Mouse (Mus musculus): ENCODE measurements around the gene Dnah12. TPM values are rescaled to one million over a fixed set of nuclear protein-coding genes. Genes with fewer than 3 reads are reported as not detected.
"Not testable (repeated sequence)": the region's sequence is repeated elsewhere in the genome, so short reads cannot be mapped to it uniquely, and the experiment has no call there.

Gene Dnah12
- polyA plus RNA-seq, 1 experiment from 2014 or later, result 0.03 TPM

DNA sequence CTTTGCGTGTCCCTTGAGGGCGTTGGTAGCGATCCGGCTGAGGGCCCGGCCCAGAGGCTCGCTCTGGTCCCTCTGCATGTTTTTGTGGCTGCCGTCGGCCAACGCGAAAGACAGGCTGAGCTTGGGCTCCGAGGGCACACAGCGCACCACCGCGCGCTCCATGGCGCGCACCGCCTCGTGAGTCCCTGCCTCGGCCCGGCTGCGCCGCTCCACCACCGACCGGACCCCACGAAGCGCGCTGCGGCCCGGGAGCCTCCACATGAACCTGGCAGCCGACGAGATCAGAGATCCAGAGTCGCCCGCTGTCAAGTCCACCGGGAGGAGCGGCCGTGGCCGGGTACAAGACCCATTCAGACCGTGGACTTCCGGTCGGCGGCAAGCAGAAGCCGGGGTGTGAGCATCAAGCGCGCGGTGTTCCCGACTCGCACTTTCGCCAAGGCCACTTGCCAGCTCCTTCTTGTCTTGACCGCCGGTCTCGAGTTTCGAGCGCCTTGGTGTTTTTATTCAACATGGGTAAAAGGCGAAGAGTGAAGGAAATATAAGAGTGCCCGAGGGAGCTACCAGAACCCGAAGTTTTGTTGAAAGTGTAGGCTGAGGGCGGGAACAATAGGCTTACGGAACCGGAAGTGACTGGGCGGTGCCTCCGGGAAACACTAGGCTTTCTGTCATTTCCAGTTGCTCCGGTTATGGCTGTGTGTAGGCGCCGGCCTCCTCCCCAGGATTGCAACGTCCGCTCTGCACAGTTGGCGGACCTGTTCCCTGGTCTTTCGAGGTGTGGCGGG is 23.6 kb upstream of the Dnah12 start, which contains the start of gene Pde12:
TSS of gene Pde12 (minus strand) at position 592 of the 782 bp plus-strand sequence.
- Histone ChIP-seq H3K4me3 (peak within 1 kb of the TSS; percentile 97), H3K9me3 (no peaks in the 10 kb centered on the region), H3K36me3 (peaks cover 15% of the 10 kb centered on the region), H3K4me1 (peaks cover 23% of the 10 kb centered on the region), H3K4me2 (peak within 1 kb of the TSS; percentile 98), H3K27me3 (no peaks in the 10 kb centered on the region), H3K9ac (peak within 1 kb of the TSS; percentile 91), H3K27ac (peak within 1 kb of the TSS; percentile 88)
- WGBS, result under 1% methylated on average over 70 of the region's 70 CpGs
- ATAC-seq (ENCODE audit: insufficient number of reproducible peaks, insufficient read depth, low FRiP score, low TSS enrichment, low read depth), result peak; percentile 79

- Histone ChIP-seq H3K36me3 (peaks cover 2% of the 10 kb centered on the region; the same call in 1 of the 2 replicates), H3K9me3 (no peaks in the 10 kb centered on the region), H3K9ac (no peak overlapping the region), H3K27ac (no peak overlapping the region), H3K4me2 (no peak overlapping the region), H3K4me3 (no peak overlapping the region), H3K4me1 (peaks cover 23% of the 10 kb centered on the region), H3K27me3 (peaks cover 3% of the 10 kb centered on the region; the same call in 1 of the 2 replicates)
- ATAC-seq (ENCODE audit: insufficient number of reproducible peaks, insufficient read depth, low FRiP score, low TSS enrichment, low read depth), result no peak
Measured at GRCm38 (mm10) chr14:26670964-26671363, 22.1 kb upstream of the Dnah12 start.

GRCm38 (mm10) chr14:26671870-26672615 is 21.0 kb upstream of the Dnah12 start:
- WGBS, result 62% methylated on average over 17 of the region's 17 CpGs
- not testable (repeated sequence) for H3K4me2 ChIP-seq; H3K27me3 ChIP-seq; H3K4me3 ChIP-seq; H3K9me3 ChIP-seq; ATAC-seq (ENCODE audit: insufficient number of reproducible peaks, insufficient read depth, low FRiP score, low TSS enrichment, low read depth); H3K36me3 ChIP-seq; H3K27ac ChIP-seq; H3K9ac ChIP-seq
- H3K4me1 ChIP-seq, result peaks cover 16% of the 10 kb centered on the region

GRCm38 (mm10) chr14:26674476-26675169 is 18.5 kb upstream of the Dnah12 start:
- not testable (repeated sequence) for H3K27ac ChIP-seq; H3K4me2 ChIP-seq; H3K36me3 ChIP-seq; ATAC-seq (ENCODE audit: insufficient number of reproducible peaks, insufficient read depth, low FRiP score, low TSS enrichment, low read depth); H3K9me3 ChIP-seq; H3K4me3 ChIP-seq; H3K27me3 ChIP-seq; H3K9ac ChIP-seq; H3K4me1 ChIP-seq
- WGBS, result 67% methylated on average over 2 of the region's 2 CpGs

DNA sequence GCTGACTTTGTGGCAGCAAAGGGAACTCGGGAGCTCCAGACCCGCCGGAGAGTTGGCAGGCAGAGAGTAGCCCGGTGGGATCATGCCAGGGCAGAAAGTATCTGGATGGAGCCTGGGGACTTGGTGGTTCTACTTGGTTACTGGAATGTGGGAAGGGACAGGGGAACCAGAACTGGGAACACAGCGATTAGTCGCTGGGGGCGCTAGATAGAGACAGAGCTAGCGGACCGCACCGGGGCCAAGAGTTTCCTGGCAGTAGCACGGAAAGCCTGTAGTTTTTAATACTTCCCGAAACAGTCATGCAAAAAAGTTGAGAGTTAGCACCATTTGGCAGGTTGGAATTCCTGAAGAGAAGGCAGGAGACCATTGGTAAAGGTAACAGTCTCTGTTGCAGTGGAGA is 17.7 kb upstream of the Dnah12 start:
- WGBS, result 21% methylated on average over 12 of the region's 12 CpGs
- no peak overlapping the region for H3K27ac ChIP-seq
- ATAC-seq (ENCODE audit: insufficient number of reproducible peaks, insufficient read depth, low FRiP score, low TSS enrichment, low read depth), result no peak
- peaks cover 4% of the 10 kb centered on the region for H3K4me1 ChIP-seq
- no peaks in the 10 kb centered on the region for H3K9me3 ChIP-seq
- H3K36me3 ChIP-seq, result no peaks in the 10 kb centered on the region
- no peak overlapping the region for H3K4me2 ChIP-seq
- no peak overlapping the region for H3K4me3 ChIP-seq
- peaks cover 4% of the 10 kb centered on the region; the same call in 1 of the 2 replicates for H3K27me3 ChIP-seq
- no peak overlapping the region for H3K9ac ChIP-seq

GRCm38 (mm10) chr14:26675791-26676190 is 17.3 kb upstream of the Dnah12 start:
- Histone ChIP-seq H3K4me1 (no peaks in the 10 kb centered on the region), H3K27ac (no peak overlapping the region), H3K9me3 (no peaks in the 10 kb centered on the region), H3K4me2 (no peak overlapping the region), H3K36me3 (no peaks in the 10 kb centered on the region), H3K4me3 (no peak overlapping the region), H3K9ac (no peak overlapping the region), H3K27me3 (peaks cover 4% of the 10 kb centered on the region; the same call in 1 of the 2 replicates)
- 78% methylated on average over 5 of the region's 5 CpGs for WGBS
- no peak for ATAC-seq (ENCODE audit: insufficient number of reproducible peaks, insufficient read depth, low FRiP score, low TSS enrichment, low read depth)

GRCm38 (mm10) chr14:26690727-26691126 is 2.3 kb upstream of the Dnah12 start:
- H3K27ac ChIP-seq, result no peak overlapping the region
- no peak overlapping the region for H3K9ac ChIP-seq
- H3K27me3 ChIP-seq, result no peaks in the 10 kb centered on the region
- H3K4me1 ChIP-seq, result no peaks in the 10 kb centered on the region
- H3K36me3 ChIP-seq, result no peaks in the 10 kb centered on the region
- no peak overlapping the region for H3K4me2 ChIP-seq
- no peak overlapping the region for H3K4me3 ChIP-seq
- 48% methylated on average over 2 of the region's 2 CpGs for WGBS
- no peak for ATAC-seq (ENCODE audit: insufficient number of reproducible peaks, insufficient read depth, low FRiP score, low TSS enrichment, low read depth)
- no peaks in the 10 kb centered on the region for H3K9me3 ChIP-seq

GRCm38 (mm10) chr14:26691363-26691762 is 1.7 kb upstream of the Dnah12 start:
- Histone ChIP-seq H3K4me3 (no peak overlapping the region), H3K36me3 (no peaks in the 10 kb centered on the region), H3K4me2 (no peak overlapping the region), H3K9ac (no peak overlapping the region), H3K9me3 (no peaks in the 10 kb centered on the region), H3K27ac (no peak overlapping the region), H3K4me1 (no peaks in the 10 kb centered on the region), H3K27me3 (no peaks in the 10 kb centered on the region)
- WGBS, result 59% methylated on average over 2 of the region's 2 CpGs
- no peak for ATAC-seq (ENCODE audit: insufficient number of reproducible peaks, insufficient read depth, low FRiP score, low TSS enrichment, low read depth)

DNA sequence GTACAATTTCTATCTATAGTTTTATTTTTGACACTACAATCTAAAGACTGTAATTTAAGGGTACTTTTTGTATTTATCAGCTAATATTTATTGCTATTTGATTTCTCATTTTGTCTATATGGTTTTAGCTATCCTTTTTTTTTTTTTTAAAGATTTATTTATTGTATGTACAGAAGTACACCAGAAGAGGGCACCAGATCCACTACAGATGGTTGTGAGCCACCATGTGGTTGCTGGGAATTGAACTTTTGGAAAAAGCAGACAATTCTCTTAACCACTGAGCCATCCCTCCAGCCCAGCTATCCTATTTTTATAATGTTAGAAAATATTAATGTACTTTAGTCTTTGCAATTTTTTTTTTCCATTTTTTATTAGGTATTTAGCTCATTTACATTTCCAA is 4.8 kb downstream of the Dnah12 start:
- ATAC-seq (ENCODE audit: insufficient number of reproducible peaks, insufficient read depth, low FRiP score, low TSS enrichment, low read depth), result no peak
- no peak overlapping the region for H3K4me3 ChIP-seq

DNA sequence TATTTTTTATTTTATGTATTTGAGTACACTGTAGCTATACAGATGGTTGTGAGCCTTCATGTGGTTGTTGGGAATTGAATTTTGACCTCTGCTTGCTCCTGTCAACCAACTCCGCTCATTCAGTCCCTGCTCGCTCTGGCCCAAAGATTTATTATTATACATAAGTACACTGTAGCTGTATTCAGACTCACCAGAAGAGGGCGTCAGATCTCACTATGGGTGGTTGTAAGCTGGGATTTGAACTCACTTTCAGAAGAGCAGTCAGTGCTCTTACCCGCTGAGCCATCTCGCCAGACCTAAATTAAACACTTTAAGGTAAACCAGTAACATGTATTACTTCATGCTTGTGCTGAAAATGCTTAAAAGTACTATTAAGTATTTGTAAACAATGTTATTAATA is 12.2 kb downstream of the Dnah12 start:
- not testable (repeated sequence) for H3K4me2 ChIP-seq; ATAC-seq (ENCODE audit: insufficient number of reproducible peaks, insufficient read depth, low FRiP score, low TSS enrichment, low read depth); H3K9ac ChIP-seq; H3K4me1 ChIP-seq; H3K27ac ChIP-seq; H3K27me3 ChIP-seq; H3K4me3 ChIP-seq; H3K9me3 ChIP-seq; H3K36me3 ChIP-seq
- WGBS, result 86% methylated on average over 5 of the region's 5 CpGs

More for the DNA sequence above, 4.8 kb downstream of the Dnah12 start:
- H3K36me3 ChIP-seq, result no peaks in the 10 kb centered on the region
- H3K4me2 ChIP-seq, result no peak overlapping the region
- H3K9me3 ChIP-seq, result no peaks in the 10 kb centered on the region
- no peaks in the 10 kb centered on the region for H3K4me1 ChIP-seq
- no peak overlapping the region for H3K9ac ChIP-seq
- no peak overlapping the region for H3K27ac ChIP-seq
- no peaks in the 10 kb centered on the region for H3K27me3 ChIP-seq

DNA sequence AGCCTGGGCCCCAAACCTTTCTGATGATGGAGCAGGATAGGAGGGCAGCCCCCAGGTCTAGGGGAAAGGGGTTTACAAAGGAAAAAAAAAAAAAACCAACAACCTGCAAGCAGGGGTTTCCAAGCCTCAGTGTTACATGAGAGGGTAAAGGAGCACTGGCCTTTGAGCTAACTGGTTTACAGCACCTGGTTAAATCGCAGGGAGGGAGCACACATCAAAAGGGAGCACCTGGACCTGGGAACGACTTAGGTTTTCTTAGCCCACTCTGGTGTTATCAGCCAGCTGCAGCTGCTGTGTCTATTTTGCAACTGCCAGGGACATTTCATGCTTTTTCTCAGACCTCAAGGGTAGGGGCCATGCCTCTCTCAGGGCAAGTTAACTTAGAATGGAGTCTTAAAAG is 26.6 kb downstream of the Dnah12 start:
- not testable (repeated sequence) for H3K4me1 ChIP-seq; H3K36me3 ChIP-seq; H3K9me3 ChIP-seq; ATAC-seq (ENCODE audit: insufficient number of reproducible peaks, insufficient read depth, low FRiP score, low TSS enrichment, low read depth); H3K9ac ChIP-seq; H3K4me2 ChIP-seq; H3K27ac ChIP-seq; H3K4me3 ChIP-seq; H3K27me3 ChIP-seq
- WGBS, result 72% methylated on average over 2 of the region's 2 CpGs

All from embryonic facial prominence, embryonic 13.5 days (tissue).